Mouse (Mus musculus) MEL (cell line): ENCODE measurements around the gene Fam133b. TPM values are rescaled to one million over a fixed set of nuclear protein-coding genes. Genes with fewer than 3 reads are reported as not detected.

Source experiments
- DNase-seq: peaks from one replicate; pipeline ENCODE4 v3.0.0; 2011; ENCODE audit warnings: low read depth, low spot score
- H3K27ac ChIP-seq: 2 replicates; pipeline ENCODE4 v1.5.1; 2012; ENCODE audit warnings: low read depth, mild to moderate bottlenecking, control low read depth, low read length, moderate library complexity; ENCODE audit not compliant: control insufficient read depth
- H3K27me3 ChIP-seq, 2 experiments: fragments of 150-350 bp in 1 of 2; sonication (generic) in 1 of 2; 2 replicates each; pipeline ENCODE4 v1.6.1; 2012; ENCODE audit warnings: low read length in 2 of 2, mild to moderate bottlenecking in 2 of 2, improper control_type of control experiment in 1 of 2, moderate library complexity in 1 of 2; ENCODE audit not compliant: insufficient read depth in 2 of 2, control insufficient read depth in 1 of 2
- H3K36me3 ChIP-seq, 2 experiments: 2 replicates each; pipeline ENCODE4 v1.6.1; 2012 to 2014; ENCODE audit warnings: low read length in 2 of 2, improper control_type of control experiment in 1 of 2, inconsistent platforms in 1 of 2, mild to moderate bottlenecking in 1 of 2; ENCODE audit not compliant: insufficient read depth in 2 of 2, control insufficient read depth in 1 of 2
- H3K4me1 ChIP-seq, 2 experiments: fragments of 150-350 bp in 1 of 2; sonication (generic) in 1 of 2; 2 replicates each; pipeline ENCODE4 v1.6.1; 2012; ENCODE audit warnings: low read length in 2 of 2, improper control_type of control experiment in 1 of 2, mild to moderate bottlenecking in 1 of 2; ENCODE audit not compliant: insufficient read depth in 2 of 2, control insufficient read depth in 1 of 2
- H3K4me3 ChIP-seq, 2 experiments: fragments of 150-350 bp in 1 of 2; sonication (generic) in 1 of 2; 2 replicates each; pipeline ENCODE4 v1.5.1; 2012; ENCODE audit warnings: low read depth in 2 of 2, low read length in 2 of 2, mild to moderate bottlenecking in 2 of 2, moderate library complexity in 2 of 2, control low read depth in 1 of 2, improper control_type of control experiment in 1 of 2; ENCODE audit not compliant: control insufficient read depth in 1 of 2, insufficient read depth in 1 of 2
- H3K79me2 ChIP-seq: 2 replicates; pipeline ENCODE4 v1.6.1; 2012; ENCODE audit warnings: mild to moderate bottlenecking, low read length, moderate library complexity; ENCODE audit not compliant: control insufficient read depth, poor library complexity, insufficient read depth
- H3K9ac ChIP-seq: 2 replicates; pipeline ENCODE4 v1.6.1; 2012; ENCODE audit warnings: low read depth, mild to moderate bottlenecking, control low read depth, low read length, moderate library complexity; ENCODE audit not compliant: control insufficient read depth, poor library complexity, severe bottlenecking
- H3K9me3 ChIP-seq: fragments of 150-350 bp; sonication (generic); replicated peaks from 2 replicates; pipeline ENCODE4 v1.6.1; 2012; ENCODE audit warnings: mild to moderate bottlenecking, low read length, improper control_type of control experiment, moderate library complexity; ENCODE audit not compliant: insufficient read depth
- CHD1 ChIP-seq: IDR thresholded peaks from 2 replicates; pipeline ENCODE4 v1.6.1; 2012; ENCODE audit warnings: low read depth, mild to moderate bottlenecking, inconsistent platforms, low read length, improper control_type of control experiment
- CHD2 ChIP-seq: IDR thresholded peaks from 2 replicates; pipeline ENCODE4 v1.6.1; 2011; ENCODE audit warnings: low read length, improper control_type of control experiment
- EP300 ChIP-seq, 2 experiments: IDR thresholded peaks; 2 replicates each; pipeline ENCODE4 v1.6.1; 2011; ENCODE audit warnings: improper control_type of control experiment in 2 of 2, low read length in 2 of 2, low read depth in 1 of 2, mild to moderate bottlenecking in 1 of 2
- ETS1 ChIP-seq: IDR thresholded peaks from 2 replicates; pipeline ENCODE4 v1.6.1; 2012; ENCODE audit warnings: low read depth, mild to moderate bottlenecking, inconsistent platforms, low read length, improper control_type of control experiment, moderate library complexity
- GABPA ChIP-seq: IDR thresholded peaks from 2 replicates; pipeline ENCODE4 v1.6.1; 2012; ENCODE audit warnings: low read depth, mild to moderate bottlenecking, inconsistent platforms, low read length, improper control_type of control experiment, moderate library complexity
- HCFC1 ChIP-seq: IDR thresholded peaks from 2 replicates; pipeline ENCODE4 v1.6.1; 2012; ENCODE audit warnings: low read depth, mild to moderate bottlenecking, inconsistent platforms, low read length, improper control_type of control experiment, moderate library complexity
- JUND ChIP-seq: IDR thresholded peaks from 2 replicates; pipeline ENCODE4 v1.6.1; 2011; ENCODE audit warnings: low read depth, mild to moderate bottlenecking, improper control_type of control experiment, low read length
- KAT2A ChIP-seq: conservative IDR thresholded peaks from 2 replicates; pipeline ENCODE4 v1.6.1; 2012; ENCODE audit warnings: low read depth, low read length, improper control_type of control experiment, inconsistent platforms
- MAFK ChIP-seq: IDR thresholded peaks from 2 replicates; pipeline ENCODE4 v1.6.1; 2011; ENCODE audit warnings: low read depth, mild to moderate bottlenecking, low read length, improper control_type of control experiment, borderline replicate concordance
- MAZ ChIP-seq: IDR thresholded peaks from 2 replicates; pipeline ENCODE4 v1.6.1; 2012; ENCODE audit warnings: low read depth, mild to moderate bottlenecking, inconsistent platforms, low read length, improper control_type of control experiment
- MEF2A ChIP-seq: IDR thresholded peaks from 2 replicates; pipeline ENCODE4 v1.6.1; 2014; ENCODE audit warnings: low read depth, mild to moderate bottlenecking, inconsistent platforms, low read length, improper control_type of control experiment; ENCODE audit not compliant: poor library complexity, insufficient replicate concordance, severe bottlenecking; ENCODE audit errors: extremely low read depth
- MXI1 ChIP-seq: IDR thresholded peaks from 2 replicates; pipeline ENCODE4 v1.6.1; 2011; ENCODE audit warnings: mild to moderate bottlenecking, low read depth, low read length, improper control_type of control experiment
- MYB ChIP-seq: IDR thresholded peaks from 2 replicates; pipeline ENCODE4 v1.6.1; 2011; ENCODE audit warnings: mild to moderate bottlenecking, low read depth, low read length, improper control_type of control experiment
- MYC ChIP-seq: IDR thresholded peaks from 2 replicates; pipeline ENCODE4 v1.6.1; 2011; ENCODE audit warnings: low read depth, mild to moderate bottlenecking, low read length, improper control_type of control experiment, moderate library complexity
- NRF1 ChIP-seq: IDR thresholded peaks from 2 replicates; pipeline ENCODE4 v1.6.1; 2014; ENCODE audit warnings: low read depth, mild to moderate bottlenecking, inconsistent platforms, low read length, improper control_type of control experiment, moderate library complexity; ENCODE audit not compliant: poor library complexity, insufficient read depth, severe bottlenecking
- POLR2A ChIP-seq, 2 experiments: IDR thresholded peaks; 2 replicates each; pipeline ENCODE4 v1.6.1; 2011 to 2012; ENCODE audit warnings: low read length in 2 of 2, mild to moderate bottlenecking in 2 of 2, control low read depth in 1 of 2, improper control_type of control experiment in 1 of 2, low read depth in 1 of 2, moderate library complexity in 1 of 2; ENCODE audit not compliant: control insufficient read depth in 1 of 2, insufficient read depth in 1 of 2, poor library complexity in 1 of 2
- POLR2AphosphoS2 ChIP-seq: IDR thresholded peaks from 2 replicates; pipeline ENCODE4 v1.6.1; 2011; ENCODE audit warnings: low read length, improper control_type of control experiment
- POLR2AphosphoS5 ChIP-seq: IDR thresholded peaks from 2 replicates; pipeline ENCODE4 v1.6.1; 2012; ENCODE audit warnings: low read depth, borderline replicate concordance, mild to moderate bottlenecking, inconsistent platforms, low read length, moderate library complexity, mixed read lengths
- RCOR1 ChIP-seq: IDR thresholded peaks from 2 replicates; pipeline ENCODE4 v1.6.1; 2012; ENCODE audit warnings: low read depth, mild to moderate bottlenecking, inconsistent platforms, low read length, improper control_type of control experiment
- SIN3A ChIP-seq: IDR thresholded peaks from 2 replicates; pipeline ENCODE4 v1.6.1; 2012; ENCODE audit warnings: low read length, improper control_type of control experiment, inconsistent platforms
- TAL1 ChIP-seq: IDR thresholded peaks from 2 replicates; pipeline ENCODE4 v1.6.1; 2012; ENCODE audit warnings: mild to moderate bottlenecking, inconsistent platforms, low read length, moderate library complexity, mixed read lengths
- TCF12 ChIP-seq: IDR thresholded peaks from 2 replicates; pipeline ENCODE4 v1.6.1; 2014; ENCODE audit warnings: low read depth, mild to moderate bottlenecking, inconsistent platforms, low read length, improper control_type of control experiment, moderate library complexity
- UBTF ChIP-seq: IDR thresholded peaks from 2 replicates; pipeline ENCODE4 v1.6.1; 2012; ENCODE audit warnings: low read depth, mild to moderate bottlenecking, inconsistent platforms, low read length, improper control_type of control experiment, moderate library complexity, borderline replicate concordance; ENCODE audit not compliant: insufficient read depth
- USF1 ChIP-seq: IDR thresholded peaks from 2 replicates; pipeline ENCODE4 v1.6.1; 2014; ENCODE audit warnings: low read depth, mild to moderate bottlenecking, inconsistent platforms, low read length, improper control_type of control experiment, moderate library complexity
- USF2 ChIP-seq, 2 experiments: IDR thresholded peaks; 2 replicates each; pipeline ENCODE4 v1.6.1; 2011 to 2012; ENCODE audit warnings: improper control_type of control experiment in 2 of 2, low read length in 2 of 2, borderline replicate concordance in 1 of 2, inconsistent platforms in 1 of 2, low read depth in 1 of 2, mild to moderate bottlenecking in 1 of 2; ENCODE audit not compliant: insufficient read depth in 1 of 2
- ZC3H11A ChIP-seq: IDR thresholded peaks from 2 replicates; pipeline ENCODE4 v1.6.1; 2012; ENCODE audit warnings: low read depth, mild to moderate bottlenecking, inconsistent platforms, low read length, improper control_type of control experiment
- ZKSCAN1 ChIP-seq: IDR thresholded peaks from 2 replicates; pipeline ENCODE4 v1.6.1; 2012; ENCODE audit warnings: low read depth, mild to moderate bottlenecking, inconsistent platforms, low read length, improper control_type of control experiment, moderate library complexity
- ZMIZ1 ChIP-seq: IDR thresholded peaks from 2 replicates; pipeline ENCODE4 v1.6.1; 2012; ENCODE audit warnings: low read depth, mild to moderate bottlenecking, inconsistent platforms, low read length, improper control_type of control experiment, moderate library complexity
- polyA plus RNA-seq, 2 experiments: library from polyadenylated mRNA; stranded (reverse) in 1 of 2; unstranded in 1 of 2; fragments of >175 nt in 1 of 2; fragments of >200 nt in 1 of 2; gene quantifications; 2 replicates each; pipeline versions ENCODE4 v1.2.1 to v1.2.4; 2012; ENCODE audit warnings: low replicate concordance in 2 of 2, low read depth in 1 of 2; ENCODE audit not compliant: insufficient read length in 2 of 2, insufficient read depth in 1 of 2, missing spikeins in 1 of 2
- total RNA-seq: library from RNA; depleted of rRNA; stranded (reverse); fragments of 300-350 nt; gene quantifications from 2 replicates; pipeline ENCODE4 v1.2.3, GENCODE M21; 2012

The Fam133b gene
- total and polyA plus RNA-seq, 3 experiments, result 39.4 to 56.0 TPM; not detected in 1

DNA sequence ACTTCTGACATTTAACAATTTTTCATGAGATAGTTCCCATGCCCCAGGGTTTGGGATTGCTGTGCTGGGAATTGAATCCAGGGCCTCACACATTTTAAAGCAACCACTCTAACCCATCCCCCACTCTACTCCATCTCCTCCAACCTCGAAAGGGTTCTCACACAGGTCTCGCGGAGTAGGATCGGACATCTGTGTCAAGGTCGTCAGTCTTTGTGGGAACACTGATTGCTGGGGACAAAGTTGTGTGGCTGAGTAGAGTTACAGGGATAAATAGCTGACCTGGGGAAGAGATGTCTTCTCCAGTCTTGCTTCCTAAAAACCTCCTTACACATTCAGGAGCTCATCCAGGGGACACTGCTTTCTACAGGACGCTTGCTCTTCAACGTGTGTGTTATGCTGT, 35.4 kb downstream of the Fam133b start:
- Histone ChIP-seq H3K27ac (no peak overlapping the region), H3K27me3 (no peaks in the 10 kb centered on the region)
- DNase-seq, result no peak
- TF ChIP-seq UBTF, result no peak
- TF ChIP-seq, all 39 proteins: peak for 0
- peaks cover 0 to 21% of the 10 kb centered on the region in 2 experiments; a peak in 2 of 4 replicates for H3K36me3 ChIP-seq
- no peak overlapping the region for H3K4me3 ChIP-seq
- H3K4me1 ChIP-seq, result no peaks in the 10 kb centered on the region
- no peaks in the 10 kb centered on the region; the same call in 1 of the 2 replicates for H3K79me2 ChIP-seq
- H3K9me3 ChIP-seq, result no peaks in the 10 kb centered on the region
- no peak overlapping the region for H3K9ac ChIP-seq

DNA sequence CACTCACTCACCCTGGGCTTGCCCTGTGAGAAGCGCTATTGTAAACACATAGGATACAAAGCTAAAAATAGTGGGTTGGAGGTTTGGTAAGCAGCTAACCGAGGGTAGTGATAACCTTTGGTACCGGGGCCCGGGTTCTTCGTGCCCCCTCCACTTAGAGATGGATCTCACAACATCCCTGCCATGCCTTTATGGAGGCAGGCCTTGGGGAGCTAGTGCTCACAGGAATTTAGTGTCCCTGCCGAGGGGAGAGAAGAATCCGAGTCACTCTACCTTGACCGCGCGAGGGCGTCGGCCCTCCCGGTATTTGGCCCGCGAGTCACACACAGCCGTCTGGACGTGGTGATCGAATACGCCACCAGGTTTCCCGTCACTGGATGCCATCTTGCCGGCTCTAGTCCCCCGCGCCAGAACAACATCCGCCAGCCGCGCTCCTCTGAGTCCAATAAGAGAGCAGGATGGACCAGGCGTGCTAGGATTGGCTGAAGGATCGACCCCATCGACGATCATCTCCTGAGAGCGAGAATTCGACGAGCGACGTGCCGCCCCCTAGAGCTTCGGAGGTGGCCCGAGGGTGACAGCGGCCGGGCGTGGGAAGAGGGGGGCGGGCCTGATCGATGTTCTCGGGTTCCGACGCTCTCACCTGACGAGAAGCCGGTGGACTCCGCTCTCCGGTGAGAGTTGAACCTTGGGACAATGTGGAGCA, 52.2 kb downstream of the Fam133b start, which contains the start of gene Pex1:
TSS of gene Pex1 (plus strand) at position 374 of the 706 bp plus-strand sequence.
- Histone ChIP-seq H3K36me3 (peaks cover 3 to 7% of the 10 kb centered on the region in 2 experiments; a peak in 2 of 4 replicates), H3K27me3 (no peaks in the 10 kb centered on the region), H3K4me3 (peak within 1 kb of the TSS; percentile 91), H3K9ac (peak within 1 kb of the TSS; percentile 83), H3K27ac (peak within 1 kb of the TSS; percentile 32; the same call in 1 of the 2 replicates), H3K9me3 (no peaks in the 10 kb centered on the region), H3K79me2 (peaks cover 14% of the 10 kb centered on the region), H3K4me1 (peaks cover 2 to 4% of the 10 kb centered on the region in 2 experiments; a peak in 2 of 4 replicates)
- peak; percentile 97 for DNase-seq
- no peak; the same call in 1 of the 2 replicates for TF ChIP-seq JUND
- no peak for TF ChIP-seq ZMIZ1
- peak; percentile 97 for TF ChIP-seq SIN3A
- no peak for TF ChIP-seq GABPA
- no peak for TF ChIP-seq TCF12
- TF ChIP-seq MAZ, result peak; percentile 86; the same call in 1 of the 2 replicates
- no peak for TF ChIP-seq UBTF
- no peak; the same call in 1 of the 2 replicates for TF ChIP-seq KAT2A
- no peak for TF ChIP-seq POLR2AphosphoS5
- no peak for TF ChIP-seq RCOR1
- TF ChIP-seq CHD2, result peak; percentile 43; the same call in 1 of the 2 replicates
- TF ChIP-seq TAL1, result no peak
- 0 out of 2 replicates have a peak, but pooled peaks have one; percentile 45 for TF ChIP-seq MYC
- TF ChIP-seq USF2 (IDR thresholded peaks at IDR 0.05; ENCODE audit: borderline replicate concordance in 1 of 2, insufficient read depth in 1 of 2, low read depth in 1 of 2, low read length in 2 of 2), result no peak
- TF ChIP-seq USF1, result no peak
- TF ChIP-seq MAFK, result no peak
- peak in 1 of 2 experiments; percentile 34; a peak in 1 of 4 replicates for TF ChIP-seq EP300 (IDR thresholded peaks at IDR 0.05; ENCODE audit: low read depth in 1 of 2, low read length in 2 of 2)
- peak; percentile 43; the same call in 1 of the 2 replicates for TF ChIP-seq ETS1
- TF ChIP-seq MEF2A, result 0 out of 2 replicates have a peak, but pooled peaks have one; percentile 11
- no peak for TF ChIP-seq ZKSCAN1
- no peak for TF ChIP-seq ZC3H11A
- no peak for TF ChIP-seq MYB
- no peak; the same call in 1 of the 2 replicates for TF ChIP-seq NRF1
- TF ChIP-seq POLR2AphosphoS2, result peak; percentile 50; the same call in 1 of the 2 replicates
- peak in 1 of 2 experiments; percentile 81; a peak in 2 of 4 replicates for TF ChIP-seq POLR2A (IDR thresholded peaks at IDR 0.05; ENCODE audit: control insufficient read depth in 1 of 2, insufficient read depth in 1 of 2, low read depth in 1 of 2, low read length in 2 of 2, poor library complexity in 1 of 2)
- TF ChIP-seq MXI1, result peak; percentile 94; the same call in 1 of the 2 replicates
- TF ChIP-seq HCFC1, result peak; percentile 93
- no peak for TF ChIP-seq CHD1
